Mouse (Mus musculus): ENCODE measurements around the gene Gm904.
"Not testable (repeated sequence)": the region's sequence is repeated elsewhere in the genome, so short reads cannot be mapped to it uniquely, and the experiment has no call there.

The Gm904 gene

GRCm38 (mm10) chr13:50642928-50643327 is at the start of gene Gm904:
TSS of gene Gm904 (plus strand) at chr13:50643228.
- not testable (repeated sequence) for DNase-seq

DNA sequence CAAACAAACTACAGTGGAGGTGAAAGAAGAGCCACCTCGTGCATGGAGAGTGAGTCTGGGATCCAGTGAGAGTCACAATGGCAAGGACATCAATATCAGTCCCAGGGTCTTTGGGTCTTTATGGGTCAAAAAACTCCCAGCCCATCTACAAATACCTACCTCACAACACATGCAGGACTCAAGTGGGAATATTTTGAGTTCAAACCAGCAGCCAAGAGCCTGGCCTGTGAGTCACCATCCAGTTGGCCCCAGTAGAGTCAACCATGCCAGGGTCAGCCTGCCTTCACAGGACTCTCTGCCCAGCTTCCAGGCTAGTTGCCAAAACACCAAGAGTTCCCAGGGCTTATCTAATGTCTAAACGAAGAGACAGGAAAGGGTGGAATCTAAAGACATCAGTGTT is 5.7 kb downstream of the Gm904 start:
- DNase-seq: not testable (repeated sequence)
